Mouse (Mus musculus): ENCODE measurements around the gene E2f2. TPM values are rescaled to one million over a fixed set of nuclear protein-coding genes. Genes with fewer than 3 reads are reported as not detected.

E2f2 gene
- polyA plus RNA-seq, 1 experiment from 2014 or later: 9.7 TPM

- Histone ChIP-seq H3K9ac (no peak overlapping the region), H3K4me2 (no peak overlapping the region), H3K27ac (no peak overlapping the region), H3K4me1 (peaks cover 12% of the 10 kb centered on the region), H3K4me3 (replicated peaks) (no peak overlapping the region), H3K36me3 (peaks cover 5% of the 10 kb centered on the region; the same call in 1 of the 2 replicates), H3K9me3 (replicated peaks) (no peaks in the 10 kb centered on the region), H3K27me3 (peaks cover 49% of the 10 kb centered on the region)
- WGBS: 71% methylated on average over 14 of the region's 14 CpGs
- ATAC-seq (replicated peaks; ENCODE audit: low FRiP score): no peak
Measured at GRCm38 (mm10) chr4:136240123-136240522, 67.9 kb downstream of the E2f2 start.

- peaks cover 5% of the 10 kb centered on the region; the same call in 1 of the 2 replicates for H3K36me3 ChIP-seq
- H3K4me1 ChIP-seq: peaks cover 12% of the 10 kb centered on the region
- no peak overlapping the region for H3K27ac ChIP-seq
- ATAC-seq (replicated peaks; ENCODE audit: low FRiP score): no peak
- no peaks in the 10 kb centered on the region for H3K9me3 ChIP-seq (replicated peaks)
- no peak overlapping the region for H3K4me3 ChIP-seq (replicated peaks)
- no peak overlapping the region for H3K4me2 ChIP-seq
- 60% methylated on average over 8 of the region's 8 CpGs for WGBS
- H3K27me3 ChIP-seq: peaks cover 57% of the 10 kb centered on the region
- no peak overlapping the region for H3K9ac ChIP-seq
Measured at GRCm38 (mm10) chr4:136240955-136241354, 68.8 kb downstream of the E2f2 start.

GRCm38 (mm10) chr4:136242065-136242703 lies 70.0 kb downstream of the E2f2 start:
- H3K4me3 ChIP-seq (replicated peaks): no peak overlapping the region
- peaks cover 67% of the 10 kb centered on the region for H3K27me3 ChIP-seq
- H3K27ac ChIP-seq: no peak overlapping the region
- ATAC-seq (replicated peaks; ENCODE audit: low FRiP score): no peak
- H3K9me3 ChIP-seq (replicated peaks): no peaks in the 10 kb centered on the region
- H3K4me2 ChIP-seq: no peak overlapping the region
- no peak overlapping the region for H3K9ac ChIP-seq
- WGBS: 46% methylated on average over 8 of the region's 8 CpGs
- H3K36me3 ChIP-seq: peaks cover 5% of the 10 kb centered on the region; the same call in 1 of the 2 replicates
- peaks cover 23% of the 10 kb centered on the region for H3K4me1 ChIP-seq

- Histone ChIP-seq H3K9ac (no peak overlapping the region), H3K36me3 (peaks cover 5% of the 10 kb centered on the region; the same call in 1 of the 2 replicates), H3K27ac (no peak overlapping the region), H3K27me3 (peaks cover 67% of the 10 kb centered on the region), H3K9me3 (replicated peaks) (no peaks in the 10 kb centered on the region), H3K4me1 (peaks cover 28% of the 10 kb centered on the region), H3K4me2 (no peak overlapping the region), H3K4me3 (replicated peaks) (no peak overlapping the region)
- no peak for ATAC-seq (replicated peaks; ENCODE audit: low FRiP score)
- 84% methylated on average over 7 of the region's 7 CpGs for WGBS
Measured at GRCm38 (mm10) chr4:136242728-136243127, 70.5 kb downstream of the E2f2 start.

- WGBS: 59% methylated on average over 7 of the region's 7 CpGs
- no peak overlapping the region for H3K4me3 ChIP-seq (replicated peaks)
- peaks cover 34% of the 10 kb centered on the region for H3K4me1 ChIP-seq
- ATAC-seq (replicated peaks; ENCODE audit: low FRiP score): no peak
- H3K9me3 ChIP-seq (replicated peaks): no peaks in the 10 kb centered on the region
- no peak overlapping the region for H3K4me2 ChIP-seq
- H3K27me3 ChIP-seq: peaks cover 67% of the 10 kb centered on the region
- H3K36me3 ChIP-seq: peaks cover 5% of the 10 kb centered on the region; the same call in 1 of the 2 replicates
- no peak overlapping the region for H3K9ac ChIP-seq
- no peak overlapping the region for H3K27ac ChIP-seq
Measured at GRCm38 (mm10) chr4:136244208-136244607, 72.0 kb downstream of the E2f2 start.

Other genes starting within 250 kb of the E2f2 start
- 77.2 and 80.2 TPM in 2 replicates for gene Hmgcl, start 225.9 kb upstream of the E2f2 start, polyA plus RNA-seq (2015; fragmentation: Nextera tagmentation; extraction: Ambion mirVana)
- gene Gale, start 208.7 kb upstream of the E2f2 start, polyA plus RNA-seq (2015; fragmentation: Nextera tagmentation; extraction: Ambion mirVana): 35.2 and 36.7 TPM in 2 replicates
- gene Lypla2, start 199.8 kb upstream of the E2f2 start, polyA plus RNA-seq (2015; fragmentation: Nextera tagmentation; extraction: Ambion mirVana): 120 and 131 TPM in 2 replicates
- gene Pithd1, start 185.1 kb upstream of the E2f2 start, polyA plus RNA-seq (2015; fragmentation: Nextera tagmentation; extraction: Ambion mirVana): 52.6 and 52.7 TPM in 2 replicates
- 40.0 and 40.6 TPM in 2 replicates for gene Eloa, start 150.6 kb upstream of the E2f2 start, polyA plus RNA-seq (2015; fragmentation: Nextera tagmentation; extraction: Ambion mirVana)
- 483 and 529 TPM in 2 replicates for gene Rpl11, start 119.0 kb upstream of the E2f2 start, polyA plus RNA-seq (2015; fragmentation: Nextera tagmentation; extraction: Ambion mirVana)
- gene Id3, start 28.9 kb upstream of the E2f2 start, polyA plus RNA-seq (2015; fragmentation: Nextera tagmentation; extraction: Ambion mirVana): 862 and 905 TPM in 2 replicates
- gene Asap3, start 34.0 kb downstream of the E2f2 start, polyA plus RNA-seq (2015; fragmentation: Nextera tagmentation; extraction: Ambion mirVana): 4.5 and 6.0 TPM in 2 replicates
- gene Tcea3, start 75.3 kb downstream of the E2f2 start, polyA plus RNA-seq (2015; fragmentation: Nextera tagmentation; extraction: Ambion mirVana): 10.9 and 12.5 TPM in 2 replicates
- 22.8 TPM in 2 replicates for gene Zfp46, start 112.3 kb downstream of the E2f2 start, polyA plus RNA-seq (2015; fragmentation: Nextera tagmentation; extraction: Ambion mirVana)
- 183 and 188 TPM in 2 replicates for gene Hnrnpr, start 138.5 kb downstream of the E2f2 start, polyA plus RNA-seq (2015; fragmentation: Nextera tagmentation; extraction: Ambion mirVana)

All from kidney, embryonic 15.5 days (tissue).